Mouse (Mus musculus) T-helper 2 cell (primary cell): Measurements from ENCODE around the gene Actb.

Experiments used
- in situ Hi-C: fragments of 300-600 bp; cut with MboI, MseI; formaldehyde crosslinking; loops from one replicate; pipeline ENCODE4 v1.15.1; 2025; ENCODE audit warnings: high pct_unique_total_duplicates

Gene Actb

DNA sequence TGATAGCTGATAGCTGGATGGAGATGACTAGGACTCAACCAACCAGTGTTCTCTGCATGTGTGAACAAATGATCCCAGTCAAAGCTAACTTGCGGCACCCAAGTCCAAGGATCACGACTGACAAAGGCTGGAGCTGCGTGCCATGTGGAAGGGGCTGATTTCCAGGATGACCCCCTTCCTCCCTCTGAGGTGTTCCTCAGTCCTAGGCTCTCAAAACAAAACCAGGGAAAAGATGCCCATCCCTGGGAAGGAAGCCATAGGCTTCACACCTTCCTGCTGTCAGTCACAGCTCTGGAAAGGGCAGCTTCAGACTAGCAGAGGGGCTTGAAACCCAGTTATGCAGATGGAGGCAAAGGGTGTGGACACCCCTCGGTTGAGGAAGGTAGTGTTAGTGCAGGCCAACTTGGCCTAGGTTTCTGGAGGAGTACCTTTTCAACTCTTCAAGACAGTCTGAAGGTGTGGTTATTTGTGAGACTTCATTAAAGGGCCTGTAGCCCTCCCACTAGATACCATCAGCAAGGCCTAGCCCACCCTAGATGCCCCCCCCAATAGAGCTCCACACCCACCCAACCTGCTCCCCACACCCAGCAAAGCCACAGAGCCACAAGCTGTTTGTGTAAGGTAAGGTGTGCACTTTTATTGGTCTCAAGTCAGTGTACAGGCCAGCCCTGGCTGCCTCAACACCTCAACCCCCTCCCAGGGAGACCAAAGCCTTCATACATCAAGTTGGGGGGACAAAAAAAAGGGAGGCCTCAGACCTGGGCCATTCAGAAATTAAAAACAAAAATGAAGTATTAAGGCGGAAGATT is 3.8 kb downstream of the Actb start:
- in situ Hi-C loops: no loop called here

- in situ Hi-C loops: no loop called here
Observed at GRCm38 (mm10) chr5:142901846-142902505, 4.6 kb downstream of the Actb start.

GRCm38 (mm10) chr5:142901355-142901802 is 5.2 kb downstream of the Actb start:
- in situ Hi-C loops: no loop called here

DNA sequence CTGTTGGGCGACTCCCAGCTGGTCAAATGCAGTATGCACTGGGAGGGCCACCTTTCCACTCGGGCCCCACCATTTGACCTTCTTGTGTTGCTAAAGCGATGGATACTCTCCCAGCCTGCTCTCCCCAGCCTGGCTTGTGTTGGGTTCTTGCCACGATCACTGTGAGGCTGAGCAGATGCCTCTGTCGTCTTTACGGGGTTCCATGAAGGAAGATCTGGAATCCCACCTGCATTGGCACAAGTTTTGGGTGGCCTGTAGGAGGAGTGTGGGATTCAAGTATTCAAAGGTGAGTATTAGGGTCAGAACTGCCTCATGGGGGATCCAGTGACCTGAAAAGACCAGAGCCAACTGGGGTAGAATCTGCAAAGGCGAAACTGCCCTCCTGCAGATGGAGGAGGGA is 5.9 kb downstream of the Actb start:
- in situ Hi-C loops: no loop called here

DNA sequence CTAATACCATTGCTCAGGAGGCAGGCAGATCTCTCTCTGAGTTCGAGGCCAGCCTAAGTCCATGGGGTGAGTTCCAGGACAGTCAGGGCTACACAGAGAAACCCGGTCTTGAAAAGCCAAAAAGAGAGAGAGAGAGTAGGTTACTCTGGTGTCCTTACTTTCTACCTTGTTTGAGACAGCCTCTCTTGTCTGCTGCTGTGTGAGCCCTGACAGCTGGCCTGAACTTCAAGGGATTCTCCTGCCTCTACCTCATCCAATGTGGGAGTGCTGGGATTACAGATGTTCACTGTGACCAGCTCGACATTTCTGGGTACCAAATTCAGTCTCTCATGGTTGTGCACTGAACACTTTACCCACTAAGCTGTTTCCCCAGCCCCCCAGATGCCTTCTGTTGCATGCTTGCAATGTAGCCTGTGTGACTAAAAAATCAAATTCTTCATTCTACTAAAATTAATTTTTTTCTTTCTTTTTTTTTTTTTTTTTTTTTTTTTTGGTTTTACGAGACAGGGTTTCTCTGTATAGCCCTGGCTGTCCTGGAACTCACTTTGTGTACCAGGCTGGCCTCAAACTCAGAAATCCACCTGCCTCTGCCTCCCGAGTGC is 6.5 kb downstream of the Actb start:
- in situ Hi-C loops: no loop called here

- in situ Hi-C loops: no loop called here
Observed at GRCm38 (mm10) chr5:142899057-142899601, 7.4 kb downstream of the Actb start.

DNA sequence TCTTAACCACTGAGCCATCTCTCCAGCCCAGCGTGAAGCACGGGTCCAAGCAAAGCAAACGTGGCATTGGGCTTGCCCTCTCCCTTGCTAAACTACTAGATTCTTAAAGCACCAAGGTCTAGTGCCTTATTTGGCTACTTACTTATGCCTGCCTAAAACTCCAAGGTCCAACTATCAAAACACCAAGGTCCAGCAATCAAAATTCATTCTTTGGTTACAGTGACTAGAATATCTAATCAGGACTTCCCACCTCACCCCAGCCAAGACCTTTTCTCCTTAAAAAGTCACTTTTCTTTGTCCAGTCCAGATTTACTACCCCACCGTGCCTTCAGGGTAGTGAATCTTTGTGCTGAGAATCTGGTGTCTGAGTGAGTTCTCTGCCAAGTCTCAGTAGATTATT is 8.2 kb downstream of the Actb start:
- in situ Hi-C loops: no loop called here

GRCm38 (mm10) chr5:142897568-142898248 is 8.8 kb downstream of the Actb start:
- in situ Hi-C loops: no loop called here

GRCm38 (mm10) chr5:142896713-142897112 is 9.8 kb downstream of the Actb start:
- in situ Hi-C loops: no loop called here

GRCm38 (mm10) chr5:142896192-142896591 is 10.4 kb downstream of the Actb start:
- in situ Hi-C loops: no loop called here

DNA sequence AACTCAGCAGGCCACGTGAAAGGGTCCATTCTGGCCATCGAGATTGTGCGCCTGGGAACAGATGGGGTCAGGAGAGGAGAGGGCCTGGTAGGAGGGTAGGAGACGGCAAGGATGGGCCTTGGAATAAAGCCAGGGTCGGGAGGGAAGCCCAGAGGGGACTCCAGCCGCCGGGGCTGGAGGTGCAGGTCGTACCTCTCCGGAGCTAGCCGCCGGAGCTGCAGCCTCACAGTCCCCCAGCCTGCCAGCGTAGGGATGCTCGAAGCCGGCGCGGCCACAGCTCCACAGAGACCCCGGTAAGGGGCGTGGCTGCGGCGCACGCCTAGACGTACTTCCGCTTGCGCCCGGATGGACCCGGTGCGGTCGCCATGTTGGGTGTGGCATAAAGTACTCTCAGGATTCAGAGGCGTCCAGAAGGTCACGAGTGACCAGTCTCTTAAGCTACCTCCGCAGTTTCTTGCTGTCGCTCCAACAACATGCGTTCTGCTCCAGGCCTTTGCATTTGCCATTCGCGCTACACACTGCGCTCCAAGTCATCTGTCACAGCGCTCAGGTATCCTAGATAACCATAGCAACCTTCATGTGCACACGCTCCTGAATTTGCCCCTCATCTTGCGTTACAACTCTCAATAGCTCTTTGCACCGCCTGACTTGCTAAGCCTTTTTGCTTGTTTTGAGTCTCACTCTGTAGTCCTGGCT is 11.5 kb downstream of the Actb start, which contains the start of gene Fbxl18:
TSS of gene Fbxl18 (minus strand) at position 504 of the 696 bp plus-strand sequence.
- in situ Hi-C loops: no loop called here

GRCm38 (mm10) chr5:142891396-142891795 is 15.2 kb downstream of the Actb start:
- in situ Hi-C loops: no loop called here

GRCm38 (mm10) chr5:142887533-142887932 is 19.0 kb downstream of the Actb start:
- in situ Hi-C loops: loop anchor here (10.0 kb wide), 1 partner anchor 47 kb away; no protein-coding TSS in a partner anchor

GRCm38 (mm10) chr5:142886761-142887160 is 19.8 kb downstream of the Actb start:
- in situ Hi-C loops: loop anchor here (10.0 kb wide), 1 partner anchor 48 kb away; no protein-coding TSS in a partner anchor

DNA sequence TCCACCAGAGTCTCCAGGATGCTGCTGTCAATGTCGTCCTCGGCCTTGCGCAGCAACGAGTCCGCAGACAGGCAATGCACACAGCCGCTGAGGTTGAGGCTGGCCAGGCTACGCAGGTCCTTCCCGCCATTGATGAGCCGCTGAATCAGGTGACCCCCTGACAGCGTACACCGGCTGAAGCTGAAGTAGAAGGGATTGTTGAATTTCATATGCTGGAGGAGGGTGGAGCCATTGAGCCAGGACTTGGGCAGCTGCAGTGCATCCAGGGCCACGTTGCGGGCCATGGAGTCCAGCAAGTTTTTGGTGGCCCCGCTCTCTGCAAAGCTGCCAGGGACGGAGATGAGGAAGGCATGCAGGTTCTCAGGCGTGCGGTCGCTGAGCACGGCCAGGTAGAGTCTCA is 20.4 kb downstream of the Actb start:
- in situ Hi-C loops: loop anchor here (10.0 kb wide), 1 partner anchor 49 kb away; no protein-coding TSS in a partner anchor

GRCm38 (mm10) chr5:142882471-142882870 is 24.1 kb downstream of the Actb start:
- in situ Hi-C loops: loop anchor here (5.0 to 10.0 kb wide), 2 partner anchors 52 to 100 kb away; no protein-coding TSS in a partner anchor

DNA sequence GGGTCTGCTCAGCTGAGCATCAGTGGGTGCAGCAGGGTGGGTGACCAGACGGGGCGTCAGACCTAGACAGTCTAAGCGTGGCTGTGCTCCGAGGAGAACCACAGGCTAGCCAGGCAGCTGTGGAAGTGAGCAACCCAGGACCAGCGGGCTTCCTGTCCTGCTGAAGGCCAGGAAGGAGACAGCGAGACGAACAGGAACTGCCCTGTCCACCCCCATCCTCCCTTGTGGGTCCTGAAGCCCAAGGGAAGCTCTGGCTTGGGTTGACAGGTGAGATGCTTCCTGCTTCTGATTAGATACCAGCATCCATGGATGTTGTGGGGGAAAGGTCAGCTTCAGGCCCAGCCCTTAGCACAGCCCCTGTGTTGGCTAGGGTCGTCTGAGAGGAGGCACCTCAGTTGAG is 24.6 kb downstream of the Actb start:
- in situ Hi-C loops: loop anchor here (5.0 to 10.0 kb wide), 2 partner anchors 53 to 100 kb away; no protein-coding TSS in a partner anchor

DNA sequence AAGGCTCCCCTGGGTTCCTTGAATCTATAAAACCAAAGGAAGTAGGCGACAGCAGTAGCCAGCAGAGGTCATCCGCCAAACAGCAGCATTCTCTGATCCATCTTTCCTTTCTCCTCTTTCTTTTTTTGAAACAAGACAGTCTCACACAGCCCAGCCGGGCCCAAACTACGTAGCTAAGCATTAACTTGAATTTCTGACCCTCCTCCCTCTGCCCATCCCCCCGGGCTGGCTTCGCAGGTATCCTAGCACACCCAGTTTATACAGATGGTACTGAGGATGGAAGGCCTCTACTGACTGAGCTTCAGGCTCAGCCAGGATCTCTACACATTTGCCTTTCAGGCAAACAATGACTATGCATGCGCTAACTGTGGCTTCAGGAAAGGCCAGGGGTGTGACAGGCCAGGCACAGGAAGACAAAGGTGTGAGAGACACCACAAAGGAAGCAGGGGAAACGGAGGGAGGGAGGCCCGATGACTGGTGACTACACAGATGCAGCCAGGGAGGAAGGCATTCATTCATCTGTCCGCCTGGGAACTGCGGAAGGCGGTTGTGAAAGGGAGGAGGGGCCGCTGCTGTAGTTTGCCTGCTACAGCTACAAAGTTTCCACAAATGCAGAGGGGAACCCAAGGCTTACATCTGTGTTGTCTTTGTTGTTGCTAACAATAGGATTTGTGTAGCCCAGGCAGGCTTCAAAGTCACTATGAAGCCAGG is 25.6 kb downstream of the Actb start:
- in situ Hi-C loops: loop anchor here (5.0 to 10.0 kb wide), 2 partner anchors 54 to 99 kb away; no protein-coding TSS in a partner anchor

GRCm38 (mm10) chr5:142880246-142880645 is 26.3 kb downstream of the Actb start:
- in situ Hi-C loops: loop anchor here (5.0 to 10.0 kb wide), 2 partner anchors 55 to 98 kb away; no protein-coding TSS in a partner anchor
